Mouse (Mus musculus) liver, embryonic 14.5 days (tissue): Measurements from ENCODE around the gene Rita1. TPM values are rescaled to one million over a fixed set of nuclear protein-coding genes. Genes with fewer than 3 reads are reported as not detected.
A peak's percentile ranks its signal among the peaks of the same experiment; 100 is the strongest.

ENCODE experiments used
- ATAC-seq: fragments of 200-750 bp; cut with Nextera tagmentation; 2 replicates; pipeline ENCODE4 v1.8.0; 2017; ENCODE audit warnings: moderate number of reproducible peaks, mild to moderate bottlenecking, moderate library complexity; ENCODE audit not compliant: insufficient read depth
- DNase-seq, 3 experiments: peaks; one replicate each; pipeline ENCODE4 v3.0.0-alpha.2; 2012 to 2013; ENCODE audit warnings: low read depth in 3 of 3, low spot score in 3 of 3
- H3K27ac ChIP-seq: fragments of 300-500 bp; sonication (generic); 2 replicates; pipeline ENCODE4 v1.5.1; 2014; ENCODE audit warnings: moderate library complexity, mild to moderate bottlenecking, control low read depth, inconsistent platforms
- H3K27me3 ChIP-seq: fragments of 300-500 bp; sonication (generic); 2 replicates; pipeline ENCODE4 v1.6.1; 2014; ENCODE audit warnings: mild to moderate bottlenecking, low read length, moderate library complexity; ENCODE audit not compliant: control insufficient read depth, insufficient read depth
- H3K36me3 ChIP-seq: fragments of 300-500 bp; sonication (generic); replicated peaks from 2 replicates; pipeline ENCODE4 v1.6.1; 2014; ENCODE audit warnings: low read depth; ENCODE audit not compliant: control insufficient read depth, insufficient read depth
- H3K4me1 ChIP-seq, 2 experiments: fragments of 200-500 bp in 1 of 2; fragments of 300-500 bp in 1 of 2; sonication (generic) in 1 of 2; replicated peaks; 2 replicates each; pipeline ENCODE4 v1.6.1; 2012 to 2014; ENCODE audit warnings: antibody characterized with exemption in 1 of 2, inconsistent platforms in 1 of 2, low read length in 1 of 2; ENCODE audit not compliant: control insufficient read depth in 2 of 2, insufficient read depth in 2 of 2
- H3K4me2 ChIP-seq: fragments of 300-500 bp; sonication (generic); 2 replicates; pipeline ENCODE4 v1.6.1; 2014; ENCODE audit warnings: low read depth, mild to moderate bottlenecking, control low read depth, moderate library complexity
- H3K4me3 ChIP-seq, 2 experiments: fragments of 200-500 bp in 1 of 2; fragments of 300-500 bp in 1 of 2; sonication (generic) in 1 of 2; 2 replicates each; pipeline ENCODE4 v1.5.1; 2012 to 2014; ENCODE audit warnings: low read depth in 2 of 2, low read length in 2 of 2, mild to moderate bottlenecking in 2 of 2, control low read depth in 1 of 2, inconsistent platforms in 1 of 2, moderate library complexity in 1 of 2; ENCODE audit not compliant: insufficient read depth in 1 of 2
- H3K9ac ChIP-seq: fragments of 300-500 bp; sonication (generic); replicated peaks from 2 replicates; pipeline ENCODE4 v1.6.1; 2014; ENCODE audit warnings: mild to moderate bottlenecking, control low read depth, moderate library complexity
- H3K9me3 ChIP-seq: fragments of 300-500 bp; sonication (generic); 2 replicates; pipeline ENCODE4 v1.6.1; 2016; ENCODE audit warnings: low read length, mixed read lengths; ENCODE audit not compliant: control insufficient read depth
- CTCF ChIP-seq: IDR thresholded peaks from 2 replicates; pipeline ENCODE4 v1.5.1; 2016; ENCODE audit warnings: antibody characterized with exemption, low read depth, control low read depth
- EP300 ChIP-seq: IDR thresholded peaks from 2 replicates; pipeline ENCODE4 v1.6.1; 2016; ENCODE audit warnings: antibody characterized with exemption, low read depth
- WGBS: fragments of 180-500 bp; shearing (Covaris S2); extraction: QIAGEN DNeasy Blood & Tissue Kit; methylation state at CpG from one replicate; pipeline ENCODE4 v1.1.7; 2014; ENCODE audit not compliant: insufficient replicate concordance; 5-methylcytosine and 5-hydroxymethylcytosine counted together
- polyA plus RNA-seq, 2 experiments: library from polyadenylated mRNA; depleted of rRNA in 1 of 2; stranded (reverse) in 1 of 2; unstranded in 1 of 2; fragments of >200 nt; fragmentation: Nextera tagmentation in 1 of 2; extraction: Ambion mirVana in 1 of 2; gene quantifications; 2 replicates each; pipeline versions ENCODE4 v1.2.1 to v1.2.3; 2012 to 2014

Gene Rita1
- polyA plus RNA-seq, 2 experiments, result 2.1 to 5.2 TPM

DNA sequence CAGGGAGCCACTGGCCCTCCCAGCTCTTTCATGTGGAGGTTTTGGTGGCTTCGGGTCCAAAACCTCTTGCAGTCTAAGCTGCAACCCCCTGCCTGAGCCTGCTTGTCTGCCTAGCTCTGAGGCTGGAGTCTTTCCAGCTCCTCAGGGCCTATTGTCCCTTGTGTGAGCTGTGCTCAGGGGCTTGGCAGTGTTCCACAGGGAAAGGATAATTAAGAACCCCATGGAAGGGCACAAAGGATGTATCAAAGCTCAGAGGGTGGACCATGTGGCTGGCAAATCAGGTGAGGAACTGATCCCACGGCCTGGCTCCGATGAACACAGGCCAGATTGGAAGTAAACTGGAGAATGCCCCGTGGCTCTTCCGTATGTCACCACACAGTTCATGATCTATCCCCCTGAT lies 46.3 kb downstream of the Rita1 start:
- no peak for ATAC-seq
- TF ChIP-seq EP300 (no peak), CTCF (no peak)
- H3K4me1 ChIP-seq, result peaks cover 4 to 20% of the 10 kb centered on the region in 2 experiments

DNA sequence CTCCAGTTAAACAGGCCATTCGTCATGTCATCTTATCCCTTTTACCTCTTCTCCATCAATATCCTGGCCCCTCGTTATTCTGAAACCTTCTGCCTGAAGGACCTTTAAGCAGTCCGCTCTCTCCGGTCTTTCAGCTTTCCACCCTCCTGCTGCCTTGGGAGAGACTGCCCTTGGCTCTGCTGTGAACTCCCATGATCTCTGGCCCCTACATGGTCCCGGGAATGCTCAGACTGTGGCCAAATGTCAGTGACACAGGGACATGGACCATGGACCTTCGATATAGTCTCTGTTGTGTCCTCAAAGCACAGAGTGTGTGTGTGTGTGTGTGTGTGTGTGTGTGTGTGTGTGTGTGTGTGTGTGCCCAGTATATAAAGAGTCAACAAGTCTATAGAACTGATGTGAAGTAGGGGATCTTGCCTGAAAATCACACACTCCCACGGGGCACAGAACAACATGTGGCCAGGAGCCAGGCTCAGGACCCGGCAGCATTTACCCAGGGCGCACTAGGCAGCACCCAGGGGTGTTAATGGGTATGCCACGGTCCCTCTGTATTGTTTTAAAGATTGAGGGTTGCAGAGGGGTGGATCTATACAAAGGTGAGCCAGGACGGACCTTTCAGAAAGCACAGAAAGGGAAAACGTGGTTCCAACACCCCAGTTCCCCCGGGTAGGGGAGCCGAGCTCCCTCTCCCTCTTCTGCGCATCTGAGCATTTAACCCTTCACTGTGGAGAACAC lies 47.1 kb downstream of the Rita1 start:
- peaks cover 4 to 20% of the 10 kb centered on the region in 2 experiments for H3K4me1 ChIP-seq
- H3K9ac ChIP-seq, result no peak overlapping the region
- no peak for DNase-seq
- no peaks in the 10 kb centered on the region for H3K27me3 ChIP-seq
- no peak overlapping the region for H3K27ac ChIP-seq
- TF ChIP-seq EP300, result no peak
- no peak for TF ChIP-seq CTCF
- no peak overlapping the region for H3K4me3 ChIP-seq
- ATAC-seq, result peak; percentile 25; the same call in 1 of the 2 replicates
- no peak overlapping the region for H3K4me2 ChIP-seq
- H3K9me3 ChIP-seq, result no peaks in the 10 kb centered on the region
- WGBS, result 71% methylated on average over 15 of the region's 15 CpGs
- H3K36me3 ChIP-seq, result no peaks in the 10 kb centered on the region

More for the DNA sequence above, 46.3 kb downstream of the Rita1 start:
- no peaks in the 10 kb centered on the region for H3K27me3 ChIP-seq
- no peak overlapping the region for H3K4me3 ChIP-seq
- no peak for DNase-seq
- no peaks in the 10 kb centered on the region for H3K9me3 ChIP-seq
- no peak overlapping the region for H3K27ac ChIP-seq
- H3K9ac ChIP-seq, result no peak overlapping the region
- H3K4me2 ChIP-seq, result no peak overlapping the region
- 89% methylated on average over 5 of the region's 5 CpGs for WGBS
- no peaks in the 10 kb centered on the region for H3K36me3 ChIP-seq

DNA sequence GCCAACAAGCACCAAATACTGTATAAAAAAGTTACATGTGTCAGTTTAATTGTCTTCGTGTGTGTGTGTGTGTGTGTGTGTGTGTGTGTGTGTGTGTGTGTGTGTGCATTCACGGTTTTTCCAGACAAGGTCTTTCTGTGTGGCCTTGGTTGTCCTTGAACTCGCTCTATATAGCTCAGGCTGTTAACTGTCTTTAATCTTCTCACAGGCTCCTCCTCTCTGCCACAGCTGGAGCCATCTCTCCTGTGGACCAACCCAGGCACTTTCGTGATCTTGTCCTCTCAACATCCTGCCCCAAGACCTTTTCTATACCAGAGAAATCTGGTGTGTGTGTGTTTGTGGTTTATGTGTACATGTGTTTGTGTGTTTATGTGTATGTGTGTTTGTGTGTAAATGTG lies 48.5 kb downstream of the Rita1 start:
- Histone ChIP-seq H3K27me3 (no peaks in the 10 kb centered on the region), H3K36me3 (no peaks in the 10 kb centered on the region), H3K27ac (no peak overlapping the region), H3K9me3 (no peaks in the 10 kb centered on the region), H3K4me1 (peaks cover 5 to 26% of the 10 kb centered on the region in 2 experiments), H3K4me3 (no peak overlapping the region), H3K4me2 (no peak overlapping the region), H3K9ac (no peak overlapping the region)
- no peak for TF ChIP-seq EP300
- no peak for TF ChIP-seq CTCF
- ATAC-seq (no peak), DNase-seq (no peak)
- WGBS, result 37% methylated on average over 4 of the region's 4 CpGs

- TF ChIP-seq CTCF (no peak), EP300 (no peak)
- H3K27ac ChIP-seq, result no peak overlapping the region
- no peaks in the 10 kb centered on the region for H3K27me3 ChIP-seq
- DNase-seq (no peak), ATAC-seq (no peak)
- no peak overlapping the region for H3K9ac ChIP-seq
- H3K4me1 ChIP-seq, result peaks cover 7 to 27% of the 10 kb centered on the region in 2 experiments
- no peak overlapping the region for H3K4me3 ChIP-seq
- H3K36me3 ChIP-seq, result no peaks in the 10 kb centered on the region
- H3K9me3 ChIP-seq, result no peaks in the 10 kb centered on the region
- WGBS, result 61% methylated on average over 28 of the region's 28 CpGs
- no peak overlapping the region for H3K4me2 ChIP-seq
Observed at GRCm38 (mm10) chr5:120562956-120563913, 49.2 kb downstream of the Rita1 start.
